Mouse (Mus musculus): Measurements from ENCODE around the gene Slc25a41.
A peak's percentile ranks its signal among the peaks of the same experiment; 100 is the strongest.

GRCm38 (mm10) chr17:57019693-57020092 is 21.8 kb downstream of the Slc25a41 start:
- peak; percentile 93 for TF ChIP-seq EP300 (IDR thresholded peaks at IDR 0.05; ENCODE audit: low read depth)
- no peak for TF ChIP-seq CTCF (IDR thresholded peaks at IDR 0.05; ENCODE audit: low read depth)
